Mouse (Mus musculus): Measurements from ENCODE around the gene Adgrf1.
A peak's percentile ranks its signal among the peaks of the same experiment; 100 is the strongest.

Gene Adgrf1

GRCm38 (mm10) chr17:43270161-43270560 is at the start of gene Adgrf1:
TSS of gene Adgrf1 (plus strand) at chr17:43270329.
- no peak for DNase-seq

GRCm38 (mm10) chr17:43226101-43226500 is 44.0 kb upstream of the Adgrf1 start:
- DNase-seq, result no peak

DNA sequence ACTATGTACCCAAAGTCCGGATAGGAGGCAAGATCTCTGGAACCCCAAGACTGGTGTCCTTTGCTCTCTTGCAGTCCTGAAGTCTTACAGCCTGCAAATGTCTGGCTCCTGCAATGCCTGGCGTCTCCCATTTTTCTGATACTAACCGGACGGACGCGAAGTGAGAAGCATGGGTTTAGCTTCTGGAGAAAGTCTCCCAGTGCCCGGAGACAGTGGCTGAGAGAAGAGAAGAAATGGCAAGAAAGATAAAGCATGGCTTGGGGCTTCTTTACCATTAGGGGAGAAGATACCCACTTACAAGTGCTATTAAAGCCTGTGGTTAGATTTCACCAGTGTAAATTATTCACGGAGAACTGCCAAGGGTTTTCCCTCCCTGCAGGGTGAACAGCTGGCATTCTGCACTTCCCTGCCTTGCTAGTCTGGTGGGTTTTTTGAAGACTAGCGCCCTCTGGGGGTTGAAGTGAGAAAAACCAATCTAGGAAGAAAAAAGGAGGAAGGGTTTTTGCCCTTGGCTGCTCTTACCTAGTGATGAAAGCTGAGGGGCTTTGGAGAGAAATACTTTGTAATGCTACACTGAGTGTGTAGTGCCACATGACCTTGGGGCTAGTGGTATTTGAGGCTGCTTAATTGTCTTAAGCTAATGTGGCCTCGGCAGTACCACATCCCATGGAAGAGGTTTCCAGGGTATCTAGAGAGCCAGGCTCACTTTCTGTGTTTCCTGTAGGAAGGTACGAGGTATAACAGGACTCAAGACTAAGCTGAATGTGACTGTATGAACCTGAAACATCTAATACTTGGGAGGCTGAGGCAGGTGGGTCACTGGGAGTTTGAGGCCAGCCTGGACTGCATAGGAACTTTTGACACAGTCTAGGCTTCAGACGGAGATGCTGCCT is 40.3 kb upstream of the Adgrf1 start:
- DNase-seq, result peak; percentile 48

- no peak for DNase-seq
Measured at GRCm38 (mm10) chr17:43230821-43231220, 39.3 kb upstream of the Adgrf1 start.

- no peak for DNase-seq
Measured at GRCm38 (mm10) chr17:43232769-43233168, 37.4 kb upstream of the Adgrf1 start.

GRCm38 (mm10) chr17:43236656-43237250 is 33.4 kb upstream of the Adgrf1 start:
- no peak for DNase-seq

- DNase-seq, result no peak
Measured at GRCm38 (mm10) chr17:43239035-43239434, 31.1 kb upstream of the Adgrf1 start.

GRCm38 (mm10) chr17:43241134-43241533 is 29.0 kb upstream of the Adgrf1 start:
- peak; percentile 38 for DNase-seq

DNA sequence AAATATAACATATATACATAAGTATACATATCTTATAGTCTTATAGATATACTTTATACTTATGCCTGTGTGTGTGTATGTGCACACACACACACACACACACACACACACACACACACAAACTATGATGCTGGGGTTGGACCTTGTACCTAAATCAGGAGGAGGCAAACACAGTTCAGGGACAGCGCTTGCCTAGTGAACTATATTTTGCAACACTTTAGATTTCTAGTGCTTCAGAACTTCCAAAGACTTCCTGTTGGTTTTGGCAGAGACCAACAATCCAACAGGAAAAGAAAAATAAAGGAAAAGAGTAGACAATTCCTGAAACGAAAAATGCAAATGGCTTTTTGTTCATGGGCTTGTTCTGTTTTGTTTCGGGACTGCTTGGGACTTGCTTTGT is 27.5 kb upstream of the Adgrf1 start:
- no peak for DNase-seq

- no peak for DNase-seq
Measured at GRCm38 (mm10) chr17:43245364-43245763, 24.8 kb upstream of the Adgrf1 start.

DNA sequence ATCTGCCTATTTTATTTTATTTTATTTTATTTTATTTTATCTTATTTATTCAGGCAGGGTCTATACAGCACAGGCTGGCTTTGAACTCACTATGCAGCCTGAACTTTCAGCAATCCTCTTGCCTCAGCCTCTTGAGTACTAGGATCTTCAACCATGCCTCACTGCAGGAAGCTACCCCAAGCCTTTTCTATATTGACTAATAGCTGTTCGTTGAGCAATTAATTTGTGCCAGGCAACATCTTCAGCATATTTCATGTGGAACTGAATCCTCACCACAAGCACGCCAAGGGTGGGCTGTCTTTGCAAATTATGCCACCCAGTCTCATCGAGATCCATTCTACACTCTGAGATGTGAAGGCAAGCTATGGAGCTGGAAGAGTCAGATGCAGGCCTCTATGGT is 22.9 kb upstream of the Adgrf1 start:
- no peak for DNase-seq

GRCm38 (mm10) chr17:43249645-43250044 is 20.5 kb upstream of the Adgrf1 start:
- DNase-seq, result no peak

DNA sequence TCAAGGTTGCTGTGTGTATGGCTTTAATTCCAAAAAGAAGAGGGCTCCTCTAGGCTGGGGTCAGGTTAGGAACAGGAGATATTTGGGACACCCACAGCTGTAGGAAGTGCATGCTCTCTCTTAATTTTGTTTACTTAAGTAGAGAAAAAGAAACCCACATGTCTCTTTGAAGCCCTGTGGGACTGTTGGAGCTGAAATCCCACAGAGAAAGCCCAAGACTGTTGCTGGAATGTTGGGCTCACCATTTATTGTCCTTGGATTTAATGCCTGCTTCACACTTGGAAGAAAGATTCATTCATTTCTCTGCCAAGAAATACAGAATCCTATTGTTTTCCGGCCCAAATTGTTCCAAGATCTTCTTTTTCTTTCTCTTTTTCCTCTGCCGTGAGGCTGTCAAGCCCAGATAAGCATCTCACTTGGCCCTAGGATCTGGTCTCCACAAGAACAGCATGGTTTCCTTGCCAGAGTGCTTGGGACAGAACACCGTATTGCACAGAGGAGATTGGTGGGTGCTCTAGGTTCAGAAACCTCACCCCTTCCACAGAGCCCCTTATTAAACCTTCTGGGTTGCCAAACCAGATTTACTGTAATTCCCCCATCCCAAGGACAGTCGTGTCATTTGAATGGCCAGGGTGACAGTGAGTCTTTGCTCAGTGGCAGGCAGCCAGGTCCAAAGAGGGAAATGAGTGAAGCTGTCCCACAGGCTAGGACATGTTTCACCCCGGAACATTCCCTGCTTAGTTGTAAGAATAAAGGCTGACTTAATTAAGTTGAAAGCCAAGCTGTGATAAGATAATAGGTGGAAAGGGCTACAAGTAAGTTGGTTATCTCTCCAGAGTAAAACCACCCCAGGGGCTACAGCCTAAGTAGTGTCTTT is 18.6 kb upstream of the Adgrf1 start:
- no peak for DNase-seq

GRCm38 (mm10) chr17:43252846-43253245 is 17.3 kb upstream of the Adgrf1 start:
- DNase-seq, result no peak

DNA sequence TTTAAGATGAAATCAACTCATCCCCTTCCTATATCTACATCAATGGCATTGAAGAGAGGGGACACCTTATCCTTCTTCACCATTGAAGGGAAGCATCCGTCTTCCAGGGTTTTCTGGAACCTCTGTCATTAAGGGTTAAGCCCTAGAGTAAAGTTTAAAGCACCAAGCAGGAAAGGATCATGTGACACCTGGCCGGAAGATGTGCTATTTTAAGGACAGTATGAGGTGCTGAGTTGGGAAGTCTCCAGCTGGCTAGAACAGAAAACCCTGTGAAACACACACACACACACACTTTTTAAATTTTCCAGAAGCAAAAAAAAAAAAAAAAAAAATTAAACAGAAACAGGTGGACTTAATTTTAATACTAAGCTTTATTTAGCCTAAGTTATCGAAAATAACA is 15.9 kb upstream of the Adgrf1 start:
- no peak for DNase-seq

DNA sequence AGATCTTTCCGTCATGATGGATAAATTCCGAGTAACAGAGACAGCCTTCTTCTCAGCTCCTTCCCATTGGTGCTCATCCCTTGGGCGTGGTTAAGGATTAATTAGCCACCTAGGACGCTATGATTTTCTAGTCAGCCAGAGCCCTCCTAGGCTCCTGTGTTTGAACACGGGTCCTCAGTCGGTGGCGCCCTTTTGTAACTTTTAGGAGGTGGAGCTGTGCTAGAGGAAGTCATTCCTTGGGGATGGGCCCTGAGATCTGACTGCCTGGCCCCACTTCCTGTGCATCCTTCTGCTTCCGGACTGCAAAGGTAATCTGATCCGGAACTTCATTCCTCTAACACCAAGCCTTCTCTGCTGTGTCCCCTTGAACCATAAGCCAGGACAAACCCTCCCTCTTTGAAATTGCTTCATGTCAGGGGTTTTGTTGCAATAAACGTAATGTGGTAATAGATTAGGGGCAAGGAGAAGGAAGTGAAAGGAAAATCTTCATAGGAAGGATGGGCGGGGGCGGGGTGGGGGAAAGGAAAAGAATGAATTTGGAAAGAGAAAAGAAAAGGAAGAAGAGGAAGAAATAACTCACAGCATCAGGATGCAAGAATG is 13.5 kb upstream of the Adgrf1 start:
- DNase-seq, result no peak

- DNase-seq, result no peak
Measured at GRCm38 (mm10) chr17:43257699-43258098, 12.4 kb upstream of the Adgrf1 start.

GRCm38 (mm10) chr17:43261937-43262336 is 8.2 kb upstream of the Adgrf1 start:
- DNase-seq, result no peak

DNA sequence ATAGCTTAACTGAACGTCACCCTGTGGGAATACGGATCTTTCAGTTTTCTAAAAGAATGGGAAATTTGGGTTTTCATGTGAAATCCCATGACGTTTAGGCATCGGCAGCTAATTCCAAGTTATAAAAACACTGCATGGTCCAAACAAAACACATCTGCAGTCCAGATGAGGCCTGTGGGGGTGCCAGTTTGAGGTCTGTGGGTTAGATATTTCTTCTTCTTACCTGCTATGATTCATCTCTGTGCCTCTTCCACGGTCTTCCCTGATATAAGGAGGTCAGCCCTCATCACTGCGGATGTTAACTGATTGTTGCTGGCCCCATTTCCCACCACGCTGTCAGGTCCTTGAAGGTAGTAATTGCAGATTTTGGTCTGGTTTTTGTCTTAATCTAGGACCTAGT is 5.4 kb upstream of the Adgrf1 start:
- DNase-seq, result no peak

GRCm38 (mm10) chr17:43265178-43265837 is 4.8 kb upstream of the Adgrf1 start:
- DNase-seq, result peak; percentile 84

GRCm38 (mm10) chr17:43265944-43266343 is 4.2 kb upstream of the Adgrf1 start:
- DNase-seq, result no peak

- no peak for DNase-seq
Measured at GRCm38 (mm10) chr17:43266636-43267035, 3.5 kb upstream of the Adgrf1 start.

Measured in right cerebral cortex, postnatal 14 days (tissue).